Mouse (Mus musculus): ENCODE data around the gene Slc5a11.

DNA sequence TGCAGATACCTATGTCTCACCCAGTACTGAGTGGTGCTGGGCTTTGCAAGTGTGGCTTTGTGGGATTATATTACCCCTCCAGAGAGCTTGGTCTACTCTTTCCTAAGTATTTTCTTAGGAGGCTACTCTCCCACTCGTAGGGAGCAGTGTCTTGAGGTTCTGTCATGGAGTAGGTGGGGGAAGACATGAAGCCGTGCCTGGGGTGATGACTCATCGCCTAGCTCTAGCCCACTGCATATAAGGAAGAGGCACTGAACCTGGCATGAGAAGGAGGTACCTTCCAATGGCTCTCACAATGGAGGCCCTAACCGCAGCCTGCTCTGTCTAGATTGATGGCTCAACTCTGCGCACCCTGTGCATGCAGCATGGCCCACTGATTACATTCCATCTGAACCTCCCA is 22.8 kb upstream of the Slc5a11 start:
- TF ChIP-seq POLR2A (IDR thresholded peaks at IDR 0.05; ENCODE audit: insufficient read depth, low read depth, low read length) = no peak
- no peak for TF ChIP-seq CTCF (IDR thresholded peaks at IDR 0.05; ENCODE audit: insufficient read depth, low read depth, low read length)

Measured in olfactory bulb, adult 2 months (tissue).